Mouse (Mus musculus): ENCODE data around the gene Hnrnpul1.

Hnrnpul1 gene

GRCm38 (mm10) chr7:25689603-25690021 is 64.9 kb downstream of the Hnrnpul1 start:
- DNase-seq (ENCODE audit: low spot score) = no peak

GRCm38 (mm10) chr7:25688810-25689586 is 65.6 kb downstream of the Hnrnpul1 start:
- peak; percentile 71 for DNase-seq (ENCODE audit: low spot score)

- DNase-seq (ENCODE audit: low spot score) = peak; percentile 14
Measured at GRCm38 (mm10) chr7:25687811-25688401, 66.7 kb downstream of the Hnrnpul1 start.

- peak; percentile 64 for DNase-seq (ENCODE audit: low spot score)
Measured at GRCm38 (mm10) chr7:25686680-25687531, 67.7 kb downstream of the Hnrnpul1 start, which contains the start of gene Tgfb1. Gene Tgfb1, plus strand, starts transcription at chr7:25687002.

GRCm38 (mm10) chr7:25685926-25686470 is 68.6 kb downstream of the Hnrnpul1 start:
- DNase-seq (ENCODE audit: low spot score) = no peak

- DNase-seq (ENCODE audit: low spot score) = no peak
Measured at GRCm38 (mm10) chr7:25684659-25685058, 69.9 kb downstream of the Hnrnpul1 start.

- DNase-seq (ENCODE audit: low spot score) = no peak
Measured at GRCm38 (mm10) chr7:25683474-25684180, 70.9 kb downstream of the Hnrnpul1 start.

GRCm38 (mm10) chr7:25681341-25682231 is 73.0 kb downstream of the Hnrnpul1 start:
- DNase-seq (ENCODE audit: low spot score) = no peak

GRCm38 (mm10) chr7:25680514-25681258 is 73.9 kb downstream of the Hnrnpul1 start, which contains the start of gene B9d2:
Gene B9d2, plus strand, starts transcription at chr7:25680780.
- DNase-seq (ENCODE audit: low spot score) = peak; percentile 94

- DNase-seq (ENCODE audit: low spot score) = peak; percentile 47
Measured at GRCm38 (mm10) chr7:25679971-25680370, 74.6 kb downstream of the Hnrnpul1 start.

GRCm38 (mm10) chr7:25677013-25677412 is 77.5 kb downstream of the Hnrnpul1 start:
- no peak for DNase-seq (ENCODE audit: low spot score)

- DNase-seq (ENCODE audit: low spot score) = peak; percentile 89
Measured at GRCm38 (mm10) chr7:25676085-25676781, 78.3 kb downstream of the Hnrnpul1 start.

GRCm38 (mm10) chr7:25675405-25675804 is 79.2 kb downstream of the Hnrnpul1 start:
- no peak for DNase-seq (ENCODE audit: low spot score)

- no peak for DNase-seq (ENCODE audit: low spot score)
Measured at GRCm38 (mm10) chr7:25674719-25675300, 79.7 kb downstream of the Hnrnpul1 start, which contains the start of gene Tmem91. Gene Tmem91, minus strand, starts transcription at chr7:25675166.

- DNase-seq (ENCODE audit: low spot score) = no peak
Measured at GRCm38 (mm10) chr7:25674297-25674696, 80.3 kb downstream of the Hnrnpul1 start.

GRCm38 (mm10) chr7:25672442-25672841 is 82.1 kb downstream of the Hnrnpul1 start:
- DNase-seq (ENCODE audit: low spot score) = no peak

GRCm38 (mm10) chr7:25671686-25672085 is 82.9 kb downstream of the Hnrnpul1 start:
- no peak for DNase-seq (ENCODE audit: low spot score)

Measured in adipocyte (in vitro differentiated cells).